ENCODE assay signal across 23 mouse cellular contexts in the genomic region with DNA sequence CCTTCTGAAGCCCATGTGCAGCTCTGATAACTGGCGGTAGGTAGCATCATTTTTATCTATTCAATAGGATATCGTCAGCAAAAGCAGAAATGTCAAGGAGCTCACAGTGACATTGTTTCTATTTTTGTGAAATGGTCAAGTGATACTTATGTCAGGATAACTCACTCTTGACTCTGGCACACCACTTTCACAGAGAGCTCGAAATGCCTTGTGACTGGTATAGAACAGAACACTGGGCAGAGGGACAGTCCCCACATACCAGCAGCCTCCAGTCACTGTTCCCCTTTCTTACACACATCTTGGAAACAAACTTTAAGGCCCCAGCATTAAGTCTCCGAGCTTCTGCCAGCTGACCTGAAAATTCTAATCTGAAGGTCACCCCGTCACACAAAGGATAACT.
"Had no signal": no experiment of that assay in that cellular context is flagged by ENCODE, and none has a peak within 500 bp of the region (broad histone marks: within the 10 kb centered on the region; RNA-seq: fewer than 3 reads in every experiment).

No protein-coding gene starts in this region.

- H3K9me3 ChIP-seq: limb, embryonic 10.5 days; limb, embryonic 13.5 days; liver, embryonic 12.5 days; liver, embryonic 15.5 days; lung, embryonic 15.5 days; midbrain, embryonic 10.5 days; midbrain, embryonic 13.5 days; neural tube, embryonic 13.5 days; stomach, embryonic 15.5 days had no signal

- H3K4me2 ChIP-seq: limb, embryonic 13.5 days; liver, embryonic 12.5 days; liver, embryonic 15.5 days; lung, embryonic 15.5 days; midbrain, embryonic 13.5 days; neural tube, embryonic 13.5 days; stomach, embryonic 15.5 days had no signal

- H3K4me3 ChIP-seq: layer of hippocampus, adult 2 months; limb, embryonic 10.5 days; limb, embryonic 13.5 days; liver, embryonic 12.5 days; liver, embryonic 15.5 days; lung, embryonic 15.5 days; megakaryocyte, embryonic 14.5 days; midbrain, embryonic 10.5 days; midbrain, embryonic 13.5 days; myocyte; neural tube, embryonic 13.5 days; stomach, embryonic 15.5 days had no signal

- H3K27me3 ChIP-seq: limb, embryonic 13.5 days; liver, embryonic 12.5 days; liver, embryonic 15.5 days; lung, embryonic 15.5 days; megakaryocyte, embryonic 14.5 days; midbrain, embryonic 13.5 days; neural tube, embryonic 13.5 days; stomach, embryonic 15.5 days had no signal

- DNase-seq: kidney, postnatal 25 days; layer of hippocampus, adult 9-11 months; liver; lung, adult 18-20 months; lung, postnatal 10 days; lung, postnatal 36 days; retina, postnatal 1 day; right cerebral cortex, postnatal 25 days; spleen, adult 18-20 months; thymus, postnatal 25 days had no signal

- ATAC-seq: liver, embryonic 12.5 days; midbrain, embryonic 13.5 days; midbrain, embryonic 16.5 days had no signal

- H3K27ac ChIP-seq: layer of hippocampus, adult 2 months; limb, embryonic 10.5 days; limb, embryonic 13.5 days; liver, embryonic 12.5 days; liver, embryonic 15.5 days; lung, embryonic 15.5 days; midbrain, embryonic 10.5 days; midbrain, embryonic 13.5 days; neural tube, embryonic 13.5 days; stomach, embryonic 15.5 days had no signal

- H3K36me3 ChIP-seq: limb, embryonic 10.5 days; limb, embryonic 13.5 days; liver, embryonic 12.5 days; liver, embryonic 15.5 days; lung, embryonic 15.5 days; midbrain, embryonic 10.5 days; midbrain, embryonic 13.5 days; neural tube, embryonic 13.5 days; stomach, embryonic 15.5 days had no signal

- H3K9ac ChIP-seq: limb, embryonic 13.5 days; liver, embryonic 12.5 days; liver, embryonic 15.5 days; lung, embryonic 15.5 days; midbrain, embryonic 13.5 days; neural tube, embryonic 13.5 days; stomach, embryonic 15.5 days had no signal

- H3K4me1 ChIP-seq: limb, embryonic 10.5 days; limb, embryonic 13.5 days; liver, embryonic 12.5 days; liver, embryonic 15.5 days; lung, embryonic 15.5 days; megakaryocyte, embryonic 14.5 days; midbrain, embryonic 13.5 days; neural tube, embryonic 13.5 days; stomach, embryonic 15.5 days had no signal
